ENCODE assay signal across 13 mouse cellular contexts in genomic region chr6:54866731-54867410, GRCm38 (mm10). TPM values are rescaled to one million over a fixed set of nuclear protein-coding genes. Genes with fewer than 3 reads are reported as not detected.
A peak's percentile ranks its signal among the peaks of the same experiment; 100 is the strongest.
DNase-seq lines count a peak whose midpoint lies in the region; ATAC-seq and TF ChIP-seq lines count a peak whose summit lies in the region.
"Had no signal": no experiment of that assay in that cellular context is flagged by ENCODE, and none has a peak within 500 bp of the region (broad histone marks: within the 10 kb centered on the region; RNA-seq: fewer than 3 reads in every experiment).

No protein-coding gene starts in this region.

- H3K36me3 ChIP-seq in heart, embryonic 16.5 days (ENCODE audit: control insufficient read depth, insufficient read depth), result no peaks in the 10 kb centered on the region; the same call in 1 of the 2 replicates
- no peaks in the 10 kb centered on the region for H3K36me3 ChIP-seq in midbrain, postnatal 0 days (ENCODE audit: insufficient read depth, low read length)

- ATAC-seq in heart, embryonic 16.5 days (replicated peaks; ENCODE audit: extremely low read depth, insufficient read depth, low FRiP score), result peak; percentile 28; the same call in 1 of the 2 replicates
- 0 out of 2 replicates have a peak, but pooled peaks have one; percentile 26 for ATAC-seq in megakaryocyte-erythroid progenitor cell, adult 5-6 weeks (replicated peaks; ENCODE audit: low FRiP score, low TSS enrichment, poor library complexity, severe bottlenecking)
- no peak for ATAC-seq in midbrain, postnatal 0 days (ENCODE audit: low FRiP score)

- no peak overlapping the region for H3K4me3 ChIP-seq in heart, embryonic 16.5 days (ENCODE audit: low read length)
- no peak overlapping the region for H3K4me3 ChIP-seq in brown adipose tissue, adult 24 weeks (ENCODE audit: insufficient read depth, low read depth, low read length)
- H3K4me3 ChIP-seq in midbrain, postnatal 0 days (ENCODE audit: low read depth, low read length), result no peak overlapping the region
- H3K4me3 ChIP-seq: liver, embryonic 15.5 days had no signal

- H3K9ac ChIP-seq in heart, embryonic 16.5 days (ENCODE audit: low read length), result no peak overlapping the region
- no peak overlapping the region for H3K9ac ChIP-seq in midbrain, postnatal 0 days (replicated peaks; ENCODE audit: low read length, poor library complexity, severe bottlenecking)
- H3K9ac ChIP-seq: liver, embryonic 15.5 days had no signal

- no peak for TF ChIP-seq CTCF in midbrain, postnatal 0 days (IDR thresholded peaks at IDR 0.05)

- no peaks in the 10 kb centered on the region for H3K9me3 ChIP-seq in heart, embryonic 16.5 days (replicated peaks; ENCODE audit: control insufficient read depth, low read length)
- no peaks in the 10 kb centered on the region for H3K9me3 ChIP-seq in midbrain, postnatal 0 days (ENCODE audit: low read length)
- H3K9me3 ChIP-seq: liver, embryonic 15.5 days had no signal

- H3K4me2 ChIP-seq in heart, embryonic 16.5 days (ENCODE audit: low read depth, low read length), result no peak overlapping the region
- no peak overlapping the region for H3K4me2 ChIP-seq in midbrain, postnatal 0 days (ENCODE audit: low read depth, low read length, poor library complexity, severe bottlenecking)
- H3K4me2 ChIP-seq: liver, embryonic 15.5 days had no signal

- H3K4me1 ChIP-seq in heart, embryonic 16.5 days (ENCODE audit: control insufficient read depth, insufficient read depth, low read length), result peaks cover 14% of the 10 kb centered on the region
- 0 out of 2 replicates have a peak, but pooled peaks cover 5% of the 10 kb centered on the region for H3K4me1 ChIP-seq in brown adipose tissue, adult 24 weeks (ENCODE audit: control insufficient read depth, insufficient read depth, insufficient read length, low read length)
- no peaks in the 10 kb centered on the region for H3K4me1 ChIP-seq in midbrain, postnatal 0 days (ENCODE audit: insufficient read depth, low read length)

- 51% methylated on average over 5 of the region's 5 CpGs for WGBS in heart, embryonic 16.5 days
- 83% methylated on average over 5 of the region's 5 CpGs for WGBS in midbrain, postnatal 0 days

- peak overlapping the region; percentile 41 for H3K27ac ChIP-seq in heart, embryonic 16.5 days (ENCODE audit: low read length)
- peak overlapping the region; percentile 10; the same call in 1 of the 2 replicates for H3K27ac ChIP-seq in brown adipose tissue, adult 24 weeks (replicated peaks; ENCODE audit: low read depth, low read length)
- H3K27ac ChIP-seq in midbrain, postnatal 0 days (ENCODE audit: low read depth, low read length), result no peak overlapping the region
- H3K27ac ChIP-seq: liver, embryonic 15.5 days had no signal

- no peaks in the 10 kb centered on the region for H3K27me3 ChIP-seq in heart, embryonic 16.5 days (ENCODE audit: control insufficient read depth, insufficient read depth, low read length)
- no peaks in the 10 kb centered on the region for H3K27me3 ChIP-seq in midbrain, postnatal 0 days (ENCODE audit: insufficient read depth, low read length)
- H3K27me3 ChIP-seq: liver, embryonic 15.5 days had no signal

- no peak for DNase-seq in heart, adult 8-10 months (ENCODE audit: low spot score)
- DNase-seq in CD4-positive, CD25-positive, alpha-beta regulatory T cell, adult 2 months (ENCODE audit: low read depth, low spot score), result peak; percentile 61
- no peak for DNase-seq in embryo, embryonic 9.5 days (ENCODE audit: extremely low spot score)
- DNase-seq in midbrain, postnatal 0 days (ENCODE audit: low spot score), result no peak
- DNase-seq in thymus, postnatal 36 days, result no peak
- DNase-seq: adrenal gland, postnatal 14 days; cerebellum, adult 9-11 months; kidney, postnatal 10 days; midbrain, embryonic 14.5 days had no signal

RNA-seq across cellular contexts. Expression of gene Znrf2, which starts 50.2 kb away (rescaled TPM):
- 3.1 and 3.3 TPM in 2 replicates for polyA plus RNA-seq in heart, embryonic 16.5 days (2015; fragmentation: Nextera tagmentation; extraction: Ambion mirVana)
- 10 to 100 TPM; 18.0 to 23.9 (median 19.8) TPM for total RNA-seq in heart, adult 8-10 months (2022)
- polyA plus RNA-seq in brown adipose tissue, adult 24 weeks (2012; ENCODE audit: insufficient read depth, insufficient read length, missing spikeins), result 36.9 and 40.8 TPM in 2 replicates
- 16.1 and 25.6 TPM in 2 replicates for total RNA-seq in megakaryocyte-erythroid progenitor cell, adult 5-6 weeks (2014; fragmentation: Nextera tagmentation)
- total RNA-seq in megakaryocyte-erythroid progenitor cell, adult 5-6 weeks (2017), result 27.2 and 46.6 TPM in 2 replicates
- total RNA-seq in midbrain, postnatal 0 days (2014; rRNA removed), result 32.8 and 49.4 TPM in 2 replicates
- polyA plus RNA-seq in midbrain, postnatal 0 days (2015; fragmentation: Nextera tagmentation; extraction: Ambion mirVana), result 5.7 and 6.5 TPM in 2 replicates
